Mouse (Mus musculus): ENCODE measurements around the gene Snx9.

GRCm38 (mm10) chr17:5886943-5887800 is 46.0 kb downstream of the Snx9 start:
- no peak for TF ChIP-seq POLR2A (IDR thresholded peaks at IDR 0.05; ENCODE audit: low read depth, low read length)
- TF ChIP-seq CTCF (IDR thresholded peaks at IDR 0.05; ENCODE audit: borderline replicate concordance, insufficient read depth, low read length) = no peak

Measured in embryonic fibroblast, embryonic 13.5 days (primary cell).